Mouse (Mus musculus) cerebellum, adult 2 months (tissue): ENCODE measurements around the gene Mst1r.

Source experiments
- CTCF ChIP-seq: fragments of 200-500 bp; IDR thresholded peaks from 2 replicates; pipeline ENCODE4 v1.5.1; 2011; ENCODE audit warnings: low read depth, mild to moderate bottlenecking, control low read depth, low read length, moderate library complexity, borderline replicate concordance; ENCODE audit not compliant: insufficient read depth
- POLR2A ChIP-seq: fragments of 200-500 bp; IDR thresholded peaks from 2 replicates; pipeline ENCODE4 v1.6.1; 2011; ENCODE audit warnings: low read length, control low read depth, borderline replicate concordance; ENCODE audit not compliant: insufficient read depth

- TF ChIP-seq CTCF (no peak), POLR2A (no peak)
These were observed at the start of gene Mst1r for GRCm38 (mm10) chr9:107906252-107906966.
